In the genomic region with DNA sequence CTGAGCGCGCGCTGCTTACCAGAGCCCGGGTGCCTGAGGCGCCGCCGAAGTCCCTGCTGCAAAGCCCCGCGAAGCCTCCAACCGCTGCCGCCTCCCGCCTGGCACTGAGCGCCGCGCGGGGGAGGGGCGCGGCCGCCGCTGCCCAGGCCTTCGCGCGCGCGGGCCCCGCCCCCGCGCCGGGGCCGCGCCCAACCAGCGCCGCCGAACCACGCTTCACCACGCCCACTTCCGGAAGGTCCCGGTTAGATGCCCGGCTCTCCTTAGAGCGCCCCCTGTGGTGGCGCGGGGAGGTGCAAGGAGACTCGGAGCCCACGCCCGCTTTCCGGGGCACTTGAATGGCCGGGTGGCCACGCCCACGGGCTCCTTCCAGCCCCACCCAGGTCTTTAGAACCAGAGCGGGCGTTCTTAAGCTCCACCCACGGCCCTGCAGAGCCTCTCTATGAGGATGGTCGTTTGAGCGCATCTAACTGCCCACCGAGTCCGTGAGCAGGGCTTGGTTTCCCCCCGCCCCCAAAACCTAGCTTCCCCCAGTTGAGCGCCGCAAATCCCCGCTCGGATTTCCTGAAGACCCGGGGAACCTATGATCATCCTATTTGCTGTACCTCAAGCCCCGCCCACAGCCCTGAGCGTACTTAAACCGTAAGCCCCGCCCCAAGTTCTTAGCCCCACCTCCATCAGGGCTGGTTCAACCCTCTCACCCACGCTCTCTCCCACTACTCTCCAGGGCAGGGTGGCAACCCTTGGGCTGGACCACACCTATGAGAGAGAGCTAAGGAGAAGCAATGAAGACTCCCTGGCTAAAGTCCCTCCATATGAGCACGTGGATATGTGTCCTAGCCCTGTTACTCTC, we compare ENCODE assay signal across 7 mouse cellular contexts. TPM values are rescaled to one million over a fixed set of nuclear protein-coding genes. Genes with fewer than 3 reads are reported as not detected.
DNase-seq lines count a peak whose midpoint lies in the region; ATAC-seq lines count a peak whose summit lies in the region.

A gene (minus strand): TSS at position 167 of the 850 bp plus-strand sequence.

- peak; percentile 100 for DNase-seq in adrenal gland, postnatal 14 days
- DNase-seq in embryonic facial prominence, embryonic 11.5 days (ENCODE audit: low spot score): peak; percentile 99
- DNase-seq in kidney, adult 11 months: peak; percentile 98
- DNase-seq in limb, embryonic 10.5 days (ENCODE audit: low spot score): peak; percentile 100
- peak; percentile 99 for DNase-seq in spleen, adult 12 weeks (ENCODE audit: low spot score)

- WGBS in embryonic facial prominence, embryonic 11.5 days: under 1% methylated on average over 68 of the region's 68 CpGs
- WGBS in limb, embryonic 10.5 days: under 1% methylated on average over 68 of the region's 68 CpGs
- WGBS in midbrain, embryonic 13.5 days: under 1% methylated on average over 68 of the region's 68 CpGs

- peak; percentile 82 for ATAC-seq in embryonic facial prominence, embryonic 11.5 days (replicated peaks; ENCODE audit: insufficient number of reproducible peaks, low FRiP score, low TSS enrichment, low read depth)
- ATAC-seq in granulocyte monocyte progenitor cell, adult 5-6 weeks (replicated peaks; ENCODE audit: poor library complexity, severe bottlenecking): peak; percentile 62
- ATAC-seq in midbrain, embryonic 13.5 days: peak; percentile 85

- H3K27ac ChIP-seq in embryonic facial prominence, embryonic 11.5 days (replicated peaks; ENCODE audit: low read depth, low read length): peak within 1 kb of the TSS; percentile 80
- peak within 1 kb of the TSS; percentile 96 for H3K27ac ChIP-seq in limb, embryonic 10.5 days
- peak within 1 kb of the TSS; percentile 99 for H3K27ac ChIP-seq in midbrain, embryonic 13.5 days

- H3K36me3 ChIP-seq in embryonic facial prominence, embryonic 11.5 days (replicated peaks; ENCODE audit: control insufficient read depth, insufficient read depth, low read depth, low read length): no peaks in the 10 kb centered on the region
- no peaks in the 10 kb centered on the region for H3K36me3 ChIP-seq in limb, embryonic 10.5 days
- no peaks in the 10 kb centered on the region for H3K36me3 ChIP-seq in midbrain, embryonic 13.5 days

- peaks cover 8% of the 10 kb centered on the region for H3K4me1 ChIP-seq in embryonic facial prominence, embryonic 11.5 days (ENCODE audit: control insufficient read depth, insufficient read depth, low read length)
- H3K4me1 ChIP-seq in limb, embryonic 10.5 days: peaks cover 46% of the 10 kb centered on the region
- H3K4me1 ChIP-seq in midbrain, embryonic 13.5 days (replicated peaks): peaks cover 42% of the 10 kb centered on the region

- H3K9ac ChIP-seq in embryonic facial prominence, embryonic 11.5 days (replicated peaks; ENCODE audit: low read length): peak within 1 kb of the TSS; percentile 74
- H3K9ac ChIP-seq in midbrain, embryonic 13.5 days (replicated peaks): peak within 1 kb of the TSS; percentile 99

- no peaks in the 10 kb centered on the region for H3K27me3 ChIP-seq in embryonic facial prominence, embryonic 11.5 days (ENCODE audit: control insufficient read depth, insufficient read depth, low read length)
- no peaks in the 10 kb centered on the region for H3K27me3 ChIP-seq in limb, embryonic 10.5 days (ENCODE audit: low read depth, poor library complexity, severe bottlenecking)
- no peaks in the 10 kb centered on the region for H3K27me3 ChIP-seq in midbrain, embryonic 13.5 days

- H3K4me2 ChIP-seq in embryonic facial prominence, embryonic 11.5 days (ENCODE audit: low read depth, low read length): peak within 1 kb of the TSS; percentile 88
- H3K4me2 ChIP-seq in midbrain, embryonic 13.5 days (replicated peaks): peak within 1 kb of the TSS; percentile 67

- H3K9me3 ChIP-seq in embryonic facial prominence, embryonic 11.5 days (replicated peaks; ENCODE audit: control insufficient read depth, low read length): no peaks in the 10 kb centered on the region
- no peaks in the 10 kb centered on the region for H3K9me3 ChIP-seq in limb, embryonic 10.5 days (replicated peaks)
- no peaks in the 10 kb centered on the region for H3K9me3 ChIP-seq in midbrain, embryonic 13.5 days

- peak within 1 kb of the TSS; percentile 96 for H3K4me3 ChIP-seq in embryonic facial prominence, embryonic 11.5 days (ENCODE audit: low read depth, low read length)
- peak within 1 kb of the TSS; percentile 100 for H3K4me3 ChIP-seq in limb, embryonic 10.5 days
- H3K4me3 ChIP-seq in midbrain, embryonic 13.5 days (replicated peaks): peak within 1 kb of the TSS; percentile 99

RNA-seq across cellular contexts. Expression of the gene that starts here (rescaled TPM):
- total RNA-seq in adrenal gland, postnatal 14 days (2021): 52.9 and 58.0 TPM in 2 replicates
- polyA plus RNA-seq in embryonic facial prominence, embryonic 11.5 days (2014; fragmentation: Nextera tagmentation; extraction: Ambion mirVana): 130 and 135 TPM in 2 replicates
- total RNA-seq in granulocyte monocyte progenitor cell, adult 5-6 weeks (2014; fragmentation: Nextera tagmentation): 55.8 and 64.9 TPM in 2 replicates
- total RNA-seq in granulocyte monocyte progenitor cell, adult 5-6 weeks (2017): 80.5 and 102 TPM in 2 replicates
- polyA plus RNA-seq in limb, embryonic 10.5 days (2016; fragmentation: Nextera tagmentation; extraction: Ambion mirVana): 129 and 139 TPM in 2 replicates
- polyA plus RNA-seq in midbrain, embryonic 13.5 days (2015; fragmentation: Nextera tagmentation; extraction: Ambion mirVana): 214 and 215 TPM in 2 replicates

Comparison
In these comparisons a context has a peak if more than half of its experiments do, and no peak if none do; other contexts are left out.
1. Peak in every context shown above with its lines: DNase-seq, ATAC-seq, H3K4me3 ChIP-seq and H3K27ac ChIP-seq.